Mouse (Mus musculus): ENCODE results near the gene Cxcl2. TPM values are rescaled to one million over a fixed set of nuclear protein-coding genes. Genes with fewer than 3 reads are reported as not detected.

The Cxcl2 gene
- total and polyA plus RNA-seq, 3 experiments: 0.21 to 0.47 TPM; not detected in 1

GRCm38 (mm10) chr5:90897429-90897828, 6.2 kb upstream of the Cxcl2 start:
- DNase-seq (ENCODE audit: extremely low read depth): no peak
- H3K4me3 ChIP-seq (replicated peaks in 1 of 3; ENCODE audit: low read depth in 2 of 3, low read length in 2 of 3, poor library complexity in 1 of 3): no peak overlapping the region
- in situ Hi-C loops (cut with MboI; ENCODE audit: low pct_ligation_motif_present, low pct_unique_long_range_greater_than_20kb, low sequenced_read_pairs): no loop called here
- TF ChIP-seq E2F4 (IDR thresholded peaks at IDR 0.05; ENCODE audit: insufficient replicate concordance, low read depth, low read length) (no peak), PAX5 (IDR thresholded peaks at IDR 0.05; ENCODE audit: low read length) (no peak), MAZ (IDR thresholded peaks at IDR 0.05; ENCODE audit: low read depth, low read length) (no peak), MAFK (IDR thresholded peaks at IDR 0.05; ENCODE audit: insufficient replicate concordance, low read length) (no peak), ETS1 (conservative IDR thresholded peaks at IDR 0.05; ENCODE audit: low read depth, low read length) (no peak)
- H3K4me1 ChIP-seq (ENCODE audit: control insufficient read depth in 1 of 2, insufficient read depth in 2 of 2): peaks cover 5 to 18% of the 10 kb centered on the region in 2 experiments; a peak in 2 of 4 replicates
- no peaks in the 10 kb centered on the region for H3K36me3 ChIP-seq (replicated peaks in 1 of 2; ENCODE audit: control insufficient read depth in 1 of 2, insufficient read depth in 1 of 2, low read length in 1 of 2)
- no peak overlapping the region for H3K4me2 ChIP-seq (ENCODE audit: insufficient read depth, low read depth, poor library complexity, severe bottlenecking)
- no peaks in the 10 kb centered on the region for H3K27me3 ChIP-seq (replicated peaks)
- dilution Hi-C loops (cut with MboI; ENCODE audit: extremely low pct_ligation_motif_present, extremely low pct_unique_long_range_greater_than_20kb, low sequenced_read_pairs): no loop called here
- H3K79me2 ChIP-seq (replicated peaks; ENCODE audit: control insufficient read depth, extremely low read depth, insufficient read depth, poor library complexity, severe bottlenecking): no peaks in the 10 kb centered on the region
- no peaks in the 10 kb centered on the region for H3K9me3 ChIP-seq (replicated peaks; ENCODE audit: low read length)
- no peak overlapping the region for H3K9ac ChIP-seq (ENCODE audit: insufficient read depth, low read depth)
- H3K27ac ChIP-seq (ENCODE audit: insufficient read depth, low read depth): no peak overlapping the region

DNA sequence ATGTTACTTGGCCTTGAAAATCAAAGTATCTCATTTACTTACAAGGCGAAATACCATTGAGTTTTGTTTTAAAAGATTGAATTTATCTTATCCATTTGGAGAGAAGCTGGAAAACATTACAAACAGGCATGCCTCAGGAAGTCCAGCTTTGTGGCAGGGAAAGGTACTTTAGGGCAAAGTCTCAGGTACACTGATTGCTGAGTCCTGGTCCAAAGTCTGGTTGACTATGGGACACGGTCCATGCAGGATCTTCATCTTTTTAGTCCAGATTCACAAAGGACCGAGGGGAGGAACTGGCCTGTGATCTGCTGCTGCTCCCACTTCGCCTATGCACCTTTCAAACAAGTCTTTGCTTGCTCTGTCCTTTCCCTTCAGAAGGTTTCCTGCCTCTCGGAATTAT, 4.4 kb upstream of the Cxcl2 start:
- in situ Hi-C loops (cut with MboI; ENCODE audit: low pct_ligation_motif_present, low pct_unique_long_range_greater_than_20kb, low sequenced_read_pairs) (no loop called here), dilution Hi-C loops (cut with MboI; ENCODE audit: extremely low pct_ligation_motif_present, extremely low pct_unique_long_range_greater_than_20kb, low sequenced_read_pairs) (no loop called here)
- no peaks in the 10 kb centered on the region for H3K36me3 ChIP-seq (replicated peaks in 1 of 2; ENCODE audit: control insufficient read depth in 1 of 2, insufficient read depth in 1 of 2, low read length in 1 of 2)
- no peaks in the 10 kb centered on the region for H3K27me3 ChIP-seq (replicated peaks)
- H3K9me3 ChIP-seq (replicated peaks; ENCODE audit: low read length): no peaks in the 10 kb centered on the region
- no peak for DNase-seq (ENCODE audit: extremely low read depth)
- TF ChIP-seq MXI1 (IDR thresholded peaks at IDR 0.05; ENCODE audit: low read depth, low read length) (no peak), SIN3A (IDR thresholded peaks at IDR 0.05; ENCODE audit: low read length) (no peak), IRF4 (IDR thresholded peaks at IDR 0.05; ENCODE audit: low read depth, low read length) (no peak), MAX (IDR thresholded peaks at IDR 0.05; ENCODE audit: low read length) (no peak), CHD1 (IDR thresholded peaks at IDR 0.05; ENCODE audit: low read depth, low read length) (no peak), NELFE (IDR thresholded peaks at IDR 0.05; ENCODE audit: low read depth, low read length) (no peak), USF2 (conservative IDR thresholded peaks at IDR 0.05; ENCODE audit: low read depth, low read length) (no peak), USF1 (IDR thresholded peaks at IDR 0.05; ENCODE audit: low read depth, low read length) (no peak), RAD21 (IDR thresholded peaks at IDR 0.05; ENCODE audit: low read depth, low read length) (no peak), CHD2 (IDR thresholded peaks at IDR 0.05; ENCODE audit: low read length) (no peak), UBTF (IDR thresholded peaks at IDR 0.05; ENCODE audit: low read depth, low read length) (no peak), TBP (conservative IDR thresholded peaks at IDR 0.05; ENCODE audit: low read depth, low read length) (no peak), ZKSCAN1 (IDR thresholded peaks at IDR 0.05; ENCODE audit: borderline replicate concordance, low read depth, low read length) (no peak), MAFK (IDR thresholded peaks at IDR 0.05; ENCODE audit: insufficient replicate concordance, low read length) (no peak), KAT2A (IDR thresholded peaks at IDR 0.05; ENCODE audit: insufficient replicate concordance, low read length) (no peak), SMC3 (IDR thresholded peaks at IDR 0.05; ENCODE audit: low read depth, low read length) (no peak), ZNF384 (IDR thresholded peaks at IDR 0.05; ENCODE audit: low read depth, low read length) (no peak), MAZ (IDR thresholded peaks at IDR 0.05; ENCODE audit: low read depth, low read length) (no peak)
- H3K4me2 ChIP-seq (ENCODE audit: insufficient read depth, low read depth, poor library complexity, severe bottlenecking): no peak overlapping the region
- no peak overlapping the region for H3K4me3 ChIP-seq (replicated peaks in 1 of 3; ENCODE audit: low read depth in 2 of 3, low read length in 2 of 3, poor library complexity in 1 of 3)
- H3K4me1 ChIP-seq (ENCODE audit: control insufficient read depth in 1 of 2, insufficient read depth in 2 of 2): peaks cover 5 to 31% of the 10 kb centered on the region in 2 experiments; a peak in 2 of 4 replicates
- H3K79me2 ChIP-seq (replicated peaks; ENCODE audit: control insufficient read depth, extremely low read depth, insufficient read depth, poor library complexity, severe bottlenecking): no peaks in the 10 kb centered on the region
- no peak overlapping the region for H3K27ac ChIP-seq (ENCODE audit: insufficient read depth, low read depth)
- no peak overlapping the region for H3K9ac ChIP-seq (ENCODE audit: insufficient read depth, low read depth)

Data from CH12.LX (cell line).